Mouse (Mus musculus) olfactory bulb, adult 2 months (tissue): ENCODE measurements at regions not wholly inside any gene's neighbourhood (a gene's known extent, or its start where the extent isn't known, plus 50 kb on each side); places are given as distances from the start of the nearest gene placed in this dataset.

Experiments used
- CTCF ChIP-seq: fragments of 200-500 bp; IDR thresholded peaks from 2 replicates; pipeline ENCODE4 v1.5.1; 2012; ENCODE audit warnings: low read depth, mild to moderate bottlenecking, low read length, moderate library complexity; ENCODE audit not compliant: insufficient read depth
- POLR2A ChIP-seq: fragments of 200-500 bp; IDR thresholded peaks from 2 replicates; pipeline ENCODE4 v1.6.1; 2012; ENCODE audit warnings: mild to moderate bottlenecking, low read depth, low read length, moderate library complexity; ENCODE audit not compliant: insufficient read depth

GRCm38 (mm10) chr7:115170023-115170422 lies 426.5 kb downstream of the Insc start:
- TF ChIP-seq CTCF (no peak), POLR2A (no peak)
